Mouse (Mus musculus) liver, adult (tissue): ENCODE data around the gene Idh3g.

Experiments used
- GATA4 ChIP-seq: IDR thresholded peaks from 2 replicates; pipeline ENCODE4 v1.6.1; 2014; ENCODE audit warnings: mild to moderate bottlenecking, low read length; ENCODE audit not compliant: insufficient replicate concordance

Idh3g gene

GRCm38 (mm10) chrX:73786364-73787224, at the start of gene Idh3g, which contains the start of gene Ssr4:
Gene Idh3g, minus strand, starts transcription at chrX:73786897.
Gene Ssr4, plus strand, starts transcription at chrX:73787028.
- no peak for TF ChIP-seq GATA4

- TF ChIP-seq GATA4, result no peak
These were observed 49.0 kb upstream of the Idh3g start for GRCm38 (mm10) chrX:73835731-73836130.

GRCm38 (mm10) chrX:73824185-73825151, 37.8 kb upstream of the Idh3g start, which contains the start of gene Pdzd4:
Gene Pdzd4, minus strand, starts transcription at chrX:73824969.
- TF ChIP-seq GATA4, result no peak

GRCm38 (mm10) chrX:73823747-73824146, 37.0 kb upstream of the Idh3g start:
- TF ChIP-seq GATA4, result no peak

- no peak for TF ChIP-seq GATA4
These were observed 30.1 kb upstream of the Idh3g start for GRCm38 (mm10) chrX:73816596-73817314.

- TF ChIP-seq GATA4, result no peak
These were observed 28.4 kb upstream of the Idh3g start for GRCm38 (mm10) chrX:73815072-73815471.

GRCm38 (mm10) chrX:73805814-73806213, 19.1 kb upstream of the Idh3g start:
- no peak for TF ChIP-seq GATA4

GRCm38 (mm10) chrX:73798502-73798901, 11.8 kb upstream of the Idh3g start:
- TF ChIP-seq GATA4, result no peak

GRCm38 (mm10) chrX:73797511-73797910, 10.8 kb upstream of the Idh3g start:
- no peak for TF ChIP-seq GATA4

GRCm38 (mm10) chrX:73793505-73793904, 6.8 kb upstream of the Idh3g start:
- TF ChIP-seq GATA4, result no peak

GRCm38 (mm10) chrX:73793039-73793438, 6.3 kb upstream of the Idh3g start:
- TF ChIP-seq GATA4, result no peak

- TF ChIP-seq GATA4, result no peak
These were observed 1.8 kb upstream of the Idh3g start for GRCm38 (mm10) chrX:73788501-73788900.

GRCm38 (mm10) chrX:73787225-73787558, 495 bp upstream of the Idh3g start:
- no peak for TF ChIP-seq GATA4

- TF ChIP-seq GATA4, result no peak
These were observed 1.0 kb downstream of the Idh3g start for GRCm38 (mm10) chrX:73785666-73786065.

GRCm38 (mm10) chrX:73782227-73782626, 4.5 kb downstream of the Idh3g start:
- no peak for TF ChIP-seq GATA4
